Mouse (Mus musculus) lung, postnatal 0 days (tissue): ENCODE data around the gene Glyr1.

Source experiments
- CTCF ChIP-seq: IDR thresholded peaks from 2 replicates; pipeline ENCODE4 v1.5.1; 2016; ENCODE audit warnings: antibody characterized with exemption, mild to moderate bottlenecking
- EP300 ChIP-seq: IDR thresholded peaks from 2 replicates; pipeline ENCODE4 v1.6.1; 2016; ENCODE audit warnings: antibody characterized with exemption, mild to moderate bottlenecking, control low read depth

DNA sequence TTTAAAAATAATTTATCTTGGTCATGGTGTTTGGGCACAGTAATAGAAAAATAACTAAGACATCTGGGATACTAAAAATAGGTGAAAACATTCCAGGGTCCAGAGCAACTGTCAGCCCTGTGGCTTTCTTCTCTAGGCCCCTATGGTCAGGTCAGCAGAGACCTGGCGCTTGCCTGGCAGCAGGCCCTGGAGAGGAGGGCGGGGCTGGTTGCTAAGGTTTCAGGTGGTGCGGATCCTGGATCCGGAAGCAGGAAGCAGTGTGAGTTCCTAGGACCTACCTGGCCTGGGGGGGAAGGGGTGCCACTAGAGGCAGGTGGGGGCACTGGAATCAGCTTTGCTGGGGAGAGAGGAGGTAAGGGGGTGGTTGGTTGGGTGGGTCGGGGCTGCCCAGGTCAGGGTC is 42.6 kb downstream of the Glyr1 start, which contains the start of gene Smim22:
- TF ChIP-seq CTCF, result no peak
- no peak for TF ChIP-seq EP300
